Comparison of ENCODE assay signal across 9 mouse cellular contexts in genomic region chr11:53314770-53315173, GRCm38 (mm10). TPM values are rescaled to one million over a fixed set of nuclear protein-coding genes. Genes with fewer than 3 reads are reported as not detected.
DNase-seq lines count a peak whose midpoint lies in the region; ATAC-seq and TF ChIP-seq lines count a peak whose summit lies in the region.
"Had no signal": no experiment of that assay in that cellular context is flagged by ENCODE, and none has a peak within 500 bp of the region (broad histone marks: within the 10 kb centered on the region; RNA-seq: fewer than 3 reads in every experiment).

No protein-coding gene starts in this region.

- no peak for ATAC-seq in megakaryocyte, adult 5-6 weeks (ENCODE audit: poor library complexity, severe bottlenecking)
- no peak for ATAC-seq in heart, embryonic 13.5 days (ENCODE audit: extremely low read depth, insufficient number of reproducible peaks, low FRiP score, low TSS enrichment)
- ATAC-seq in stomach, postnatal 0 days (ENCODE audit: low FRiP score, low TSS enrichment), result peak; percentile 76

- H3K9ac ChIP-seq in heart, embryonic 13.5 days, result no peak overlapping the region
- no peak overlapping the region for H3K9ac ChIP-seq in stomach, postnatal 0 days (ENCODE audit: low read length)
- H3K9ac ChIP-seq: embryonic facial prominence, embryonic 12.5 days had no signal

- H3K9me3 ChIP-seq in megakaryocyte, embryonic 14.5 days, result no peaks in the 10 kb centered on the region
- H3K9me3 ChIP-seq in heart, embryonic 13.5 days, result no peaks in the 10 kb centered on the region
- H3K9me3 ChIP-seq in stomach, postnatal 0 days (ENCODE audit: control insufficient read depth, low read length), result no peaks in the 10 kb centered on the region
- H3K9me3 ChIP-seq in forebrain, embryonic 10.5 days, result no peaks in the 10 kb centered on the region
- H3K9me3 ChIP-seq: embryonic facial prominence, embryonic 12.5 days had no signal

- H3K36me3 ChIP-seq in megakaryocyte, embryonic 14.5 days (replicated peaks; ENCODE audit: low read length), result no peaks in the 10 kb centered on the region
- no peaks in the 10 kb centered on the region for H3K36me3 ChIP-seq in heart, embryonic 13.5 days
- no peaks in the 10 kb centered on the region for H3K36me3 ChIP-seq in stomach, postnatal 0 days (ENCODE audit: control insufficient read depth, insufficient read depth, low read length)
- H3K36me3 ChIP-seq in forebrain, embryonic 10.5 days (replicated peaks), result no peaks in the 10 kb centered on the region
- H3K36me3 ChIP-seq: embryonic facial prominence, embryonic 12.5 days had no signal

- H3K4me1 ChIP-seq in megakaryocyte, embryonic 14.5 days, result peaks cover 60% of the 10 kb centered on the region
- peaks cover 19% of the 10 kb centered on the region for H3K4me1 ChIP-seq in heart, embryonic 13.5 days
- no peaks in the 10 kb centered on the region for H3K4me1 ChIP-seq in stomach, postnatal 0 days (replicated peaks; ENCODE audit: control insufficient read depth, insufficient read depth)
- peaks cover 17% of the 10 kb centered on the region for H3K4me1 ChIP-seq in forebrain, embryonic 10.5 days
- H3K4me1 ChIP-seq: embryonic facial prominence, embryonic 12.5 days had no signal

- no peak overlapping the region for H3K4me2 ChIP-seq in heart, embryonic 13.5 days
- H3K4me2 ChIP-seq in stomach, postnatal 0 days (replicated peaks; ENCODE audit: low read depth), result no peak overlapping the region
- H3K4me2 ChIP-seq: embryonic facial prominence, embryonic 12.5 days had no signal

- peak overlapping the region; percentile 25 for H3K27ac ChIP-seq in heart, embryonic 13.5 days (replicated peaks)
- no peak overlapping the region for H3K27ac ChIP-seq in stomach, postnatal 0 days (replicated peaks)
- no peak overlapping the region for H3K27ac ChIP-seq in forebrain, embryonic 10.5 days
- H3K27ac ChIP-seq: embryonic facial prominence, embryonic 12.5 days had no signal

- WGBS in heart, embryonic 13.5 days, result 18% methylated on average over 1 of the region's 1 CpGs
- WGBS in stomach, postnatal 0 days, result 4% methylated on average over 1 of the region's 1 CpGs
- WGBS in forebrain, embryonic 10.5 days, result 69% methylated on average over 1 of the region's 1 CpGs

- no peaks in the 10 kb centered on the region for H3K27me3 ChIP-seq in megakaryocyte, embryonic 14.5 days (replicated peaks)
- H3K27me3 ChIP-seq in heart, embryonic 13.5 days (replicated peaks), result no peaks in the 10 kb centered on the region
- H3K27me3 ChIP-seq in stomach, postnatal 0 days (ENCODE audit: control insufficient read depth, insufficient read depth, low read length), result no peaks in the 10 kb centered on the region
- no peaks in the 10 kb centered on the region for H3K27me3 ChIP-seq in forebrain, embryonic 10.5 days (ENCODE audit: poor library complexity, severe bottlenecking)
- H3K27me3 ChIP-seq: embryonic facial prominence, embryonic 12.5 days had no signal

- no peak for TF ChIP-seq CTCF in stomach, postnatal 0 days (IDR thresholded peaks at IDR 0.05; ENCODE audit: low read depth)

- TF ChIP-seq EP300 in stomach, postnatal 0 days (optimal IDR thresholded peaks at IDR 0.05), result no peak

- H3K4me3 ChIP-seq in megakaryocyte, embryonic 14.5 days (replicated peaks), result peak overlapping the region; percentile 56
- H3K4me3 ChIP-seq in heart, embryonic 13.5 days, result no peak overlapping the region
- H3K4me3 ChIP-seq in stomach, postnatal 0 days (ENCODE audit: low read depth, low read length), result no peak overlapping the region
- H3K4me3 ChIP-seq in forebrain, embryonic 10.5 days, result no peak overlapping the region
- H3K4me3 ChIP-seq: embryonic facial prominence, embryonic 12.5 days had no signal

- DNase-seq in kidney, postnatal 36 days, result peak; percentile 46 to 68
- no peak for DNase-seq in stomach, postnatal 0 days (ENCODE audit: low spot score)
- no peak for DNase-seq in thymus, postnatal 36 days
- DNase-seq in forebrain, embryonic 10.5 days (ENCODE audit: extremely low spot score, low spot score), result no peak
- no peak for DNase-seq in adrenal gland, postnatal 10 days

RNA-seq across cellular contexts. Expression of gene Zcchc10, which starts 9.7 kb away (rescaled TPM):
- 1.5 and 1.9 TPM in 2 replicates for polyA plus RNA-seq in megakaryocyte, embryonic 14.5 days (2012; ENCODE audit: insufficient read depth, low replicate concordance)
- total RNA-seq in megakaryocyte, adult 5-6 weeks (2015), result 14.2 and 19.0 TPM in 2 replicates
- 1.9 and 3.2 TPM in 2 replicates for total RNA-seq in megakaryocyte, adult 5-6 weeks (2017)
- 13.6 and 15.8 TPM in 2 replicates for polyA plus RNA-seq in heart, embryonic 13.5 days (2015; fragmentation: Nextera tagmentation; extraction: Ambion mirVana)
- polyA plus RNA-seq in stomach, postnatal 0 days (2015; fragmentation: Nextera tagmentation; extraction: Ambion mirVana), result 11.6 and 12.4 TPM in 2 replicates
- 24.1 and 27.7 TPM in 2 replicates for polyA plus RNA-seq in forebrain, embryonic 10.5 days (2016; fragmentation: Nextera tagmentation; extraction: Ambion mirVana)
- 10 to 100 TPM; 11.2 to 11.4 TPM for total RNA-seq in adrenal gland, postnatal 10 days (2021)

RNA-seq across cellular contexts. Expression of gene Hspa4, which starts 14.5 kb away (rescaled TPM):
- polyA plus RNA-seq in megakaryocyte, embryonic 14.5 days (2012; ENCODE audit: insufficient read depth, low replicate concordance), result 16.7 and 34.7 TPM in 2 replicates
- total RNA-seq in megakaryocyte, adult 5-6 weeks (2015), result 84.8 and 87.0 TPM in 2 replicates
- total RNA-seq in megakaryocyte, adult 5-6 weeks (2017), result 313 and 322 TPM in 2 replicates
- 61.3 and 63.2 TPM in 2 replicates for polyA plus RNA-seq in heart, embryonic 13.5 days (2015; fragmentation: Nextera tagmentation; extraction: Ambion mirVana)
- 53.6 and 59.9 TPM in 2 replicates for polyA plus RNA-seq in stomach, postnatal 0 days (2015; fragmentation: Nextera tagmentation; extraction: Ambion mirVana)
- polyA plus RNA-seq in forebrain, embryonic 10.5 days (2016; fragmentation: Nextera tagmentation; extraction: Ambion mirVana), result 127 and 136 TPM in 2 replicates
- 100 to 1,000 TPM; 146 to 151 TPM for total RNA-seq in adrenal gland, postnatal 10 days (2021)

RNA-seq across cellular contexts. Expression of gene Aff4, which starts 35.9 kb away (rescaled TPM):
- 1.2 and 2.3 TPM in 2 replicates for polyA plus RNA-seq in megakaryocyte, embryonic 14.5 days (2012; ENCODE audit: insufficient read depth, low replicate concordance)
- total RNA-seq in megakaryocyte, adult 5-6 weeks (2015), result 59.1 and 62.0 TPM in 2 replicates
- total RNA-seq in megakaryocyte, adult 5-6 weeks (2017), result 38.3 and 38.4 TPM in 2 replicates
- polyA plus RNA-seq in heart, embryonic 13.5 days (2015; fragmentation: Nextera tagmentation; extraction: Ambion mirVana), result 31.2 and 38.7 TPM in 2 replicates
- polyA plus RNA-seq in stomach, postnatal 0 days (2015; fragmentation: Nextera tagmentation; extraction: Ambion mirVana), result 18.5 and 28.5 TPM in 2 replicates
- 31.5 and 33.5 TPM in 2 replicates for polyA plus RNA-seq in forebrain, embryonic 10.5 days (2016; fragmentation: Nextera tagmentation; extraction: Ambion mirVana)
- 100 to 1,000 TPM; 142 to 154 TPM for total RNA-seq in adrenal gland, postnatal 10 days (2021)

Comparison
In these comparisons a context has a peak if more than half of its experiments do, and no peak if none do; other contexts are left out.
1. DNase-seq: peak in kidney, postnatal 36 days (2 of 2); none in stomach, postnatal 0 days (single experiment), thymus, postnatal 36 days (0 of 2), forebrain, embryonic 10.5 days (single experiment) and adrenal gland, postnatal 10 days (single experiment).